Mouse (Mus musculus): ENCODE measurements around the gene Gars. TPM values are rescaled to one million over a fixed set of nuclear protein-coding genes. Genes with fewer than 3 reads are reported as not detected.
A peak's percentile ranks its signal among the peaks of the same experiment; 100 is the strongest.

Gene Gars
- polyA plus RNA-seq, 1 experiment = 459 TPM

- peak within 1 kb of the TSS; percentile 96 for H3K4me2 ChIP-seq (ENCODE audit: low read depth)
- no peaks in the 10 kb centered on the region for H3K27me3 ChIP-seq (ENCODE audit: control insufficient read depth, insufficient read depth, insufficient read length)
- H3K79me2 ChIP-seq (ENCODE audit: control insufficient read depth, insufficient read depth) = no peaks in the 10 kb centered on the region
- TF ChIP-seq TCF3 (IDR thresholded peaks at IDR 0.05; ENCODE audit: insufficient read length, low read depth) = no peak
- peak; percentile 83 for TF ChIP-seq POLR2A (IDR thresholded peaks at IDR 0.05; ENCODE audit: insufficient read length, low read depth)
- TF ChIP-seq E2F4 (IDR thresholded peaks at IDR 0.05; ENCODE audit: insufficient read depth) = no peak
- TF ChIP-seq USF1 (IDR thresholded peaks at IDR 0.05; ENCODE audit: low read depth) = no peak
- TF ChIP-seq REST (IDR thresholded peaks at IDR 0.05; ENCODE audit: insufficient read depth, insufficient read length) = no peak
- peak in 1 of 3 experiments; percentile 16 for TF ChIP-seq MYOG (IDR thresholded peaks at IDR 0.05; ENCODE audit: control insufficient read depth in 1 of 3, insufficient read depth in 1 of 3, insufficient read length in 2 of 3, low read depth in 2 of 3)
- TF ChIP-seq MYOD1 (IDR thresholded peaks at IDR 0.05; ENCODE audit: control insufficient read depth in 1 of 3, insufficient read length in 2 of 3, low read depth in 2 of 3) = peak in 1 of 3 experiments; percentile 37
- no peak for TF ChIP-seq CEBPB (IDR thresholded peaks at IDR 0.05; ENCODE audit: insufficient read depth, poor library complexity, severe bottlenecking)
- no peak for TF ChIP-seq MAX (IDR thresholded peaks at IDR 0.05; ENCODE audit: low read depth)
- peak; percentile 65 for TF ChIP-seq SRF (IDR thresholded peaks at IDR 0.05; ENCODE audit: control insufficient read depth, insufficient read length, low read depth)
- TF ChIP-seq POLR2AphosphoS2 (IDR thresholded peaks at IDR 0.05; ENCODE audit: insufficient read length, low read depth) = peak; percentile 65
- no peak for TF ChIP-seq TCF12 (IDR thresholded peaks at IDR 0.05; ENCODE audit: insufficient read depth, poor library complexity, severe bottlenecking)
- no peaks in the 10 kb centered on the region for H3K36me3 ChIP-seq (ENCODE audit: control insufficient read depth, insufficient read depth)
- H3ac ChIP-seq (ENCODE audit: control insufficient read depth, insufficient read length) = no peak within 1 kb of the TSS
- peak within 1 kb of the TSS; percentile 24 for H3K4me3 ChIP-seq
These were observed 45.0 kb upstream of the Gars start, which contains the start of gene Ggct for GRCm38 (mm10) chr6:54992734-54993260. TSS of gene Ggct (minus strand) at chr6:54992950.

GRCm38 (mm10) chr6:54996361-54996760, 41.4 kb upstream of the Gars start:
- no peak overlapping the region for H3K4me2 ChIP-seq (ENCODE audit: low read depth)
- no peaks in the 10 kb centered on the region for H3K27me3 ChIP-seq (ENCODE audit: control insufficient read depth, insufficient read depth, insufficient read length)
- H3ac ChIP-seq (ENCODE audit: control insufficient read depth, insufficient read length) = no peak overlapping the region
- H3K36me3 ChIP-seq (ENCODE audit: control insufficient read depth, insufficient read depth) = no peaks in the 10 kb centered on the region
- no peak overlapping the region for H3K4me3 ChIP-seq
- no peak for TF ChIP-seq POLR2A (IDR thresholded peaks at IDR 0.05; ENCODE audit: insufficient read length, low read depth)
- TF ChIP-seq MAX (IDR thresholded peaks at IDR 0.05; ENCODE audit: low read depth) = no peak
- TF ChIP-seq SRF (IDR thresholded peaks at IDR 0.05; ENCODE audit: control insufficient read depth, insufficient read length, low read depth) = no peak
- TF ChIP-seq USF1 (IDR thresholded peaks at IDR 0.05; ENCODE audit: low read depth) = no peak
- no peaks in the 10 kb centered on the region for H3K79me2 ChIP-seq (ENCODE audit: control insufficient read depth, insufficient read depth)

GRCm38 (mm10) chr6:54997726-54998125, 40.1 kb upstream of the Gars start:
- H3K79me2 ChIP-seq (ENCODE audit: control insufficient read depth, insufficient read depth) = no peaks in the 10 kb centered on the region
- H3K36me3 ChIP-seq (ENCODE audit: control insufficient read depth, insufficient read depth) = no peaks in the 10 kb centered on the region
- H3ac ChIP-seq (ENCODE audit: control insufficient read depth, insufficient read length) = no peak overlapping the region
- no peak for TF ChIP-seq SRF (IDR thresholded peaks at IDR 0.05; ENCODE audit: control insufficient read depth, insufficient read length, low read depth)
- TF ChIP-seq USF1 (IDR thresholded peaks at IDR 0.05; ENCODE audit: low read depth) = no peak
- no peak overlapping the region for H3K4me3 ChIP-seq
- no peaks in the 10 kb centered on the region for H3K27me3 ChIP-seq (ENCODE audit: control insufficient read depth, insufficient read depth, insufficient read length)
- no peak overlapping the region for H3K4me2 ChIP-seq (ENCODE audit: low read depth)

GRCm38 (mm10) chr6:55001320-55001719, 36.5 kb upstream of the Gars start:
- Histone ChIP-seq H3K4me2 (ENCODE audit: low read depth) (no peak overlapping the region), H3K79me2 (ENCODE audit: control insufficient read depth, insufficient read depth) (no peaks in the 10 kb centered on the region)
- TF ChIP-seq TCF3 (IDR thresholded peaks at IDR 0.05; ENCODE audit: insufficient read length, low read depth) (no peak), POLR2AphosphoS2 (IDR thresholded peaks at IDR 0.05; ENCODE audit: insufficient read length, low read depth) (no peak)

GRCm38 (mm10) chr6:55002438-55002837, 35.4 kb upstream of the Gars start:
- Histone ChIP-seq H3ac (ENCODE audit: control insufficient read depth, insufficient read length) (no peak overlapping the region), H3K4me2 (ENCODE audit: low read depth) (no peak overlapping the region), H3K79me2 (ENCODE audit: control insufficient read depth, insufficient read depth) (no peaks in the 10 kb centered on the region), H3K4me3 (no peak overlapping the region), H3K27me3 (ENCODE audit: control insufficient read depth, insufficient read depth, insufficient read length) (no peaks in the 10 kb centered on the region), H3K36me3 (ENCODE audit: control insufficient read depth, insufficient read depth) (no peaks in the 10 kb centered on the region)
- TF ChIP-seq POLR2AphosphoS2 (IDR thresholded peaks at IDR 0.05; ENCODE audit: insufficient read length, low read depth) (no peak), POLR2A (IDR thresholded peaks at IDR 0.05; ENCODE audit: insufficient read length, low read depth) (no peak), REST (IDR thresholded peaks at IDR 0.05; ENCODE audit: insufficient read depth, insufficient read length) (no peak), USF1 (IDR thresholded peaks at IDR 0.05; ENCODE audit: low read depth) (no peak), TCF12 (IDR thresholded peaks at IDR 0.05; ENCODE audit: insufficient read depth, poor library complexity, severe bottlenecking) (no peak), E2F4 (IDR thresholded peaks at IDR 0.05; ENCODE audit: insufficient read depth) (no peak), CEBPB (IDR thresholded peaks at IDR 0.05; ENCODE audit: insufficient read depth, poor library complexity, severe bottlenecking) (no peak), MAX (IDR thresholded peaks at IDR 0.05; ENCODE audit: low read depth) (no peak), MYOG (IDR thresholded peaks at IDR 0.05; ENCODE audit: control insufficient read depth in 1 of 3, insufficient read depth in 1 of 3, insufficient read length in 2 of 3, low read depth in 2 of 3) (no peak), SRF (IDR thresholded peaks at IDR 0.05; ENCODE audit: control insufficient read depth, insufficient read length, low read depth) (no peak), TCF3 (IDR thresholded peaks at IDR 0.05; ENCODE audit: insufficient read length, low read depth) (no peak), MYOD1 (IDR thresholded peaks at IDR 0.05; ENCODE audit: control insufficient read depth in 1 of 3, insufficient read length in 2 of 3, low read depth in 2 of 3) (no peak)

More at GRCm38 (mm10) chr6:55001320-55001719, 36.5 kb upstream of the Gars start:
- Histone ChIP-seq H3ac (ENCODE audit: control insufficient read depth, insufficient read length) (no peak overlapping the region), H3K27me3 (ENCODE audit: control insufficient read depth, insufficient read depth, insufficient read length) (no peaks in the 10 kb centered on the region), H3K4me3 (no peak overlapping the region), H3K36me3 (ENCODE audit: control insufficient read depth, insufficient read depth) (no peaks in the 10 kb centered on the region)
